Mouse (Mus musculus) forebrain, embryonic 11.5 days (tissue): ENCODE results near the gene Ppox. TPM values are rescaled to one million over a fixed set of nuclear protein-coding genes. Genes with fewer than 3 reads are reported as not detected.
A peak's percentile ranks its signal among the peaks of the same experiment; 100 is the strongest.
"Not testable (repeated sequence)": the region's sequence is repeated elsewhere in the genome, so short reads cannot be mapped to it uniquely, and the experiment has no call there.

Source experiments
- ATAC-seq: fragments of 200-750 bp; cut with Nextera tagmentation; replicated peaks from 2 replicates; pipeline ENCODE4 v1.8.0; 2017; ENCODE audit warnings: moderate TSS enrichment; ENCODE audit not compliant: low FRiP score
- DNase-seq: peaks from one replicate; pipeline ENCODE4 v3.0.0-alpha.2; 2017; ENCODE audit warnings: low spot score
- H3K27ac ChIP-seq: fragments of 300-500 bp; sonication (generic); 2 replicates; pipeline ENCODE4 v1.5.1; 2014; ENCODE audit warnings: low read depth, low read length
- H3K27me3 ChIP-seq: fragments of 300-500 bp; sonication (generic); 2 replicates; pipeline ENCODE4 v1.6.1; 2014; ENCODE audit warnings: mild to moderate bottlenecking, low read length, mixed read lengths; ENCODE audit not compliant: control insufficient read depth, insufficient read depth
- H3K36me3 ChIP-seq: fragments of 300-500 bp; sonication (generic); 2 replicates; pipeline ENCODE4 v1.6.1; 2014; ENCODE audit warnings: mild to moderate bottlenecking, low read length, moderate library complexity, mixed read lengths; ENCODE audit not compliant: control insufficient read depth, insufficient read depth
- H3K4me1 ChIP-seq: fragments of 300-500 bp; sonication (generic); replicated peaks from 2 replicates; pipeline ENCODE4 v1.6.1; 2014; ENCODE audit warnings: low read length, mixed read lengths; ENCODE audit not compliant: control insufficient read depth, insufficient read depth
- H3K4me2 ChIP-seq: fragments of 300-500 bp; sonication (generic); 2 replicates; pipeline ENCODE4 v1.6.1; 2014; ENCODE audit warnings: low read depth, mild to moderate bottlenecking, low read length, moderate library complexity, mixed read lengths; ENCODE audit not compliant: severe bottlenecking
- H3K4me3 ChIP-seq: fragments of 300-500 bp; sonication (generic); 2 replicates; pipeline ENCODE4 v1.5.1; 2014; ENCODE audit warnings: low read depth, low read length
- H3K9ac ChIP-seq: fragments of 300-500 bp; sonication (generic); 2 replicates; pipeline ENCODE4 v1.6.1; 2014; ENCODE audit warnings: low read length
- H3K9me3 ChIP-seq: fragments of 300-500 bp; sonication (generic); 2 replicates; pipeline ENCODE4 v1.6.1; 2016; ENCODE audit warnings: low read length, mixed read lengths; ENCODE audit not compliant: control insufficient read depth
- WGBS: fragments of 180-500 bp; shearing (Covaris S2); extraction: QIAGEN DNeasy Blood & Tissue Kit; methylation state at CpG from one replicate; pipeline ENCODE4 v1.1.7; 2014; 5-methylcytosine and 5-hydroxymethylcytosine counted together
- polyA plus RNA-seq: library from polyadenylated mRNA; unstranded; fragments of >200 nt; fragmentation: Nextera tagmentation; extraction: Ambion mirVana; gene quantifications from 2 replicates; pipeline ENCODE4 v1.2.1, GENCODE M21; 2014

Ppox gene
- polyA plus RNA-seq: 66.3 and 67.6 TPM in 2 replicates

DNA sequence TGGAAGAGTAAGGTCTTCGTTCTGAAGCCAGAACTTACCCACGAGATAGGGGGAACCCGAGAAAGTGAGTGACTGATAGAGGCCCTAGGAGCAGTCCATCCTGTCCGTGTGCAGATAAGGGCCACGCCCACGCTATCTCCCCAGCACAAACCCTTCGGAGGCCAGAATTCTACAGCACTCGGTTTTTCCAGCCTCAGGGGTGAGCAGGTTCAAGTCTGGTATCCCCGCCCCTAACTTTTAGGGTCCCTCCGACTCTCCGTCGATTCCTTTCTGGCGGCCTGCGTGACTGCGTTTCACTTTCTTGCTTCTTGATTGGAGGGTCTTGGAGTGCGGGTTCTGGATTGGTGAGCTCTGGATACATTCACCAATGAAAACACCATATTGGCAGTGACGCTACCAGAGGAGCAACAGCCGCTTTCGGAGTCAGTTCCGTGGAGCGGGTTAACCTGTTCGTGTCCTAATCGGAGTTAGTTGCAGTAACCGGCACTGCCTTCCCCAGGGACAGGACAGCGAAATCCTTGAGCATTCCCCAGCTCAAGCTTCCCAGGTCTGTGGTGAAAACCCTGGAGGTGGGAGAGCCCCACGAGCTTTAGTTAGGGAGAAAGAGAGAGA lies at the start of gene Ppox:
Gene Ppox, minus strand, starts transcription at position 271 of the 612 bp plus-strand sequence.
- Histone ChIP-seq H3K36me3 (peaks cover 7% of the 10 kb centered on the region; the same call in 1 of the 2 replicates), H3K4me2 (peak within 1 kb of the TSS; percentile 88), H3K27me3 (no peaks in the 10 kb centered on the region), H3K9ac (peak within 1 kb of the TSS; percentile 77), H3K4me1 (peaks cover 11% of the 10 kb centered on the region; the same call in 1 of the 2 replicates), H3K4me3 (peak within 1 kb of the TSS; percentile 65), H3K9me3 (no peaks in the 10 kb centered on the region), H3K27ac (peak within 1 kb of the TSS; percentile 68)
- DNase-seq: peak; percentile 90
- peak; percentile 99 for ATAC-seq
- WGBS: under 1% methylated on average over 26 of the region's 26 CpGs

DNA sequence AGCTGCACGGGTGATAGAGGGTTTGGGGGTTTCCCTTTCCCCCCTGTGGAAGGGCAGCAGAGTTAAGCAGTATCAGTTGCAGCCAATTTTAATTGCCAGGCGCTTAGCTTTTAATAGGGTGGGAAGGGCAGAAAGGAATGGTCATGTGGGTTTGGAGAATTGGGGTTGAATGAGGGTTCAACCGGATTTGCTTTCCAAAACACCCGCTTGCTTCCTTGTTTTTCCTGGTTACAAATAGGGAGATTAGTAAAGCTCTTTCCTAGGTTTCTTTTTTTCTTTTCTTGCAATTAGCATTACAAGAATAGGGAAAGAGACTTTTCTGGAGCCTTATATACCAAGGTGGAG lies 49.2 kb upstream of the Ppox start:
- Histone ChIP-seq H3K9ac (peak overlapping the region; percentile 96), H3K9me3 (no peaks in the 10 kb centered on the region), H3K4me3 (peak overlapping the region; percentile 74), H3K36me3 (no peaks in the 10 kb centered on the region), H3K4me1 (peaks cover 10% of the 10 kb centered on the region; the same call in 1 of the 2 replicates), H3K27ac (peak overlapping the region; percentile 99), H3K27me3 (no peaks in the 10 kb centered on the region), H3K4me2 (peak overlapping the region; percentile 91)
- WGBS: 0% methylated on average over 4 of the region's 4 CpGs
- ATAC-seq (peak; percentile 13; the same call in 1 of the 2 replicates), DNase-seq (no peak)

GRCm38 (mm10) chr1:171329433-171330215 lies 48.6 kb upstream of the Ppox start:
- peak overlapping the region; percentile 91 for H3K4me2 ChIP-seq
- H3K27ac ChIP-seq: peak overlapping the region; percentile 99
- H3K4me3 ChIP-seq: peak overlapping the region; percentile 74
- no peaks in the 10 kb centered on the region for H3K36me3 ChIP-seq
- no peaks in the 10 kb centered on the region for H3K27me3 ChIP-seq
- ATAC-seq: peak; percentile 91
- no peaks in the 10 kb centered on the region for H3K9me3 ChIP-seq
- DNase-seq: peak; percentile 96
- WGBS: under 1% methylated on average over 51 of the region's 61 CpGs
- peaks cover 10% of the 10 kb centered on the region; the same call in 1 of the 2 replicates for H3K4me1 ChIP-seq
- H3K9ac ChIP-seq: peak overlapping the region; percentile 96

- Histone ChIP-seq H3K9me3 (no peaks in the 10 kb centered on the region), H3K9ac (peak within 1 kb of the TSS; percentile 96), H3K36me3 (no peaks in the 10 kb centered on the region), H3K4me1 (peaks cover 10% of the 10 kb centered on the region; the same call in 1 of the 2 replicates), H3K4me2 (peak within 1 kb of the TSS; percentile 91), H3K27me3 (no peaks in the 10 kb centered on the region), H3K27ac (peak within 1 kb of the TSS; percentile 99), H3K4me3 (peak within 1 kb of the TSS; percentile 74)
- ATAC-seq (peak; percentile 93), DNase-seq (peak; percentile 94)
- WGBS: under 1% methylated on average over 38 of the region's 48 CpGs
These were observed 48.0 kb upstream of the Ppox start, which contains the start of gene Dedd for GRCm38 (mm10) chr1:171328839-171329432. Gene Dedd (plus strand): TSS chr1:171329145.

DNA sequence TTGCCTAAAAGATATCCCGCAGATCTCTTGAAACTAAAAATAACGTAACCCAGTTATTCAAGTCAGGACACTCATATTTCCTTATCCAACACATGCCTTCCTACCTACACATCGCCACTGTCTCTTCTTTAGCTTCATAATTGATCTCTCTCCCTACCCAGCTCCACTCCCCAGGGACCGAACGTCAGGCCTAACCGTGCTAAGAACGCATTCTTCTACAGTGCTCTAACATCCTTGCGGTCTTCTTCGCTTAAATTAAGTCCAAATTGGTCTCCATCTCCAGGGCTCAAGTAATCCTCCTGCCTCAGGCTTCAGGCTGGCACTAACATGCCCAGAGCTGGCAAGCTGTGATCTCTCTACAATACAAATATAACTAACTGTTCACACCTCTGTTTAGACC lies 47.3 kb upstream of the Ppox start:
- Histone ChIP-seq H3K9me3 (no peaks in the 10 kb centered on the region), H3K36me3 (no peaks in the 10 kb centered on the region), H3K4me1 (peaks cover 10% of the 10 kb centered on the region; the same call in 1 of the 2 replicates), H3K4me2 (peak overlapping the region; percentile 91), H3K27ac (peak overlapping the region; percentile 99), H3K9ac (peak overlapping the region; percentile 96), H3K4me3 (peak overlapping the region; percentile 74), H3K27me3 (no peaks in the 10 kb centered on the region)
- WGBS: 47% methylated on average over 9 of the region's 9 CpGs
- DNase-seq (no peak), ATAC-seq (no peak)

GRCm38 (mm10) chr1:171326588-171326987 lies 45.6 kb upstream of the Ppox start:
- H3K4me2 ChIP-seq: not testable (repeated sequence)

DNA sequence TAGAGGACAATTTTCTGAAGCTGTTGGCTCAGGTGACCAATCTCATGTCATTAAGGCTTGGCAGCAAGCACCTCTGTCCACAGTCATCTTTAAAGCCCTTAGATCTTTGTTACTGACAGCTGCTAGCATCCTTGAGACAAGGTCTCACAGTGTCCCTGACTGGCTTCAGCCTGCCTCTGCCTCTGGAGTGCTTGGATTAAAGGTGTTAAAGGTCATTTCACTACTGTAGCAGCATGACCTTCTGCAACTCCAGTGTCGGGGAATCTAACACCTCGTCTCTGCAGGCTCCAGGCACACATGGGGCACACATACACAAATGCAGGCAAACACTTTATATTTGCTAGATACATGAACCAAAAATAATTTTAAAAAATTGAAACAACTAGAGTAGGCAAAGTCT lies 44.6 kb upstream of the Ppox start:
- H3K27ac ChIP-seq: no peak overlapping the region
- no peak overlapping the region for H3K4me3 ChIP-seq
- ATAC-seq (no peak), DNase-seq (no peak)
- no peak overlapping the region for H3K4me2 ChIP-seq
- H3K9me3 ChIP-seq: no peaks in the 10 kb centered on the region
- H3K4me1 ChIP-seq: peaks cover 7% of the 10 kb centered on the region; the same call in 1 of the 2 replicates
- H3K27me3 ChIP-seq: no peaks in the 10 kb centered on the region
- no peaks in the 10 kb centered on the region for H3K36me3 ChIP-seq
- 86% methylated on average over 2 of the region's 2 CpGs for WGBS
- no peak overlapping the region for H3K9ac ChIP-seq

More at GRCm38 (mm10) chr1:171326588-171326987, 45.6 kb upstream of the Ppox start:
- H3K9ac ChIP-seq, H3K27me3 ChIP-seq, H3K9me3 ChIP-seq, H3K4me3 ChIP-seq, H3K36me3 ChIP-seq, ATAC-seq, DNase-seq, H3K27ac ChIP-seq, H3K4me1 ChIP-seq: not testable (repeated sequence)
- WGBS: 90% methylated on average over 4 of the region's 4 CpGs

GRCm38 (mm10) chr1:171322012-171322411 lies 41.0 kb upstream of the Ppox start:
- no peaks in the 10 kb centered on the region for H3K4me1 ChIP-seq
- no peak overlapping the region for H3K27ac ChIP-seq
- H3K9ac ChIP-seq: no peak overlapping the region
- DNase-seq (no peak), ATAC-seq (peak; percentile 58; the same call in 1 of the 2 replicates)
- H3K4me2 ChIP-seq: no peak overlapping the region
- no peaks in the 10 kb centered on the region for H3K9me3 ChIP-seq
- 78% methylated on average over 1 of the region's 1 CpGs for WGBS
- no peaks in the 10 kb centered on the region for H3K36me3 ChIP-seq
- H3K27me3 ChIP-seq: no peaks in the 10 kb centered on the region
- no peak overlapping the region for H3K4me3 ChIP-seq
